Mouse (Mus musculus) gastrocnemius, postnatal 4 days (tissue): ENCODE data around the gene Slc35b1. TPM values are rescaled to one million over a fixed set of nuclear protein-coding genes. Genes with fewer than 3 reads are reported as not detected.
A peak's percentile ranks its signal among the peaks of the same experiment; 100 is the strongest.

Experiments used
- DNase-seq, 2 experiments: peaks; one replicate each; pipeline ENCODE4 v3.0.0; 2021 to 2022; ENCODE audit warnings: low spot score in 2 of 2, mixed read lengths in 2 of 2
- long read RNA-seq, 2 experiments: library from polyadenylated mRNA; stranded (forward); transcript quantifications; one replicate each; pipeline ENCODE4 v2.0.0; 2021
- total RNA-seq, 2 experiments: library from RNA; stranded (reverse); gene quantifications; 2 replicates each; pipeline ENCODE4 v1.2.3; 2021

Slc35b1 gene
- total RNA-seq, result 10 to 100 TPM; 47.4 to 49.3 TPM
- long read RNA-seq, experiment 1, transcript Slc35b1-202 (9 exons, 1,299 nt), result minor isoform, 15 of 54 reads
- long read RNA-seq, experiment 1, transcript Slc35b1-201 (9 exons, 1,523 nt), result major isoform, 29 of 54 reads
- long read RNA-seq, experiment 1, partial matches to known transcripts, result 2 of 54 reads
- long read RNA-seq, experiment 1, other reads (novel, unspliced or antisense), result 8 of 54 reads
- long read RNA-seq, experiment 2, transcript Slc35b1-202 (9 exons, 1,299 nt), result minor isoform, 14 of 61 reads
- long read RNA-seq, experiment 2, transcript Slc35b1-201 (9 exons, 1,523 nt), result major isoform, 38 of 61 reads
- long read RNA-seq, experiment 2, partial matches to known transcripts, result 4 of 61 reads
- long read RNA-seq, experiment 2, other reads (novel, unspliced or antisense), result 5 of 61 reads

DNA sequence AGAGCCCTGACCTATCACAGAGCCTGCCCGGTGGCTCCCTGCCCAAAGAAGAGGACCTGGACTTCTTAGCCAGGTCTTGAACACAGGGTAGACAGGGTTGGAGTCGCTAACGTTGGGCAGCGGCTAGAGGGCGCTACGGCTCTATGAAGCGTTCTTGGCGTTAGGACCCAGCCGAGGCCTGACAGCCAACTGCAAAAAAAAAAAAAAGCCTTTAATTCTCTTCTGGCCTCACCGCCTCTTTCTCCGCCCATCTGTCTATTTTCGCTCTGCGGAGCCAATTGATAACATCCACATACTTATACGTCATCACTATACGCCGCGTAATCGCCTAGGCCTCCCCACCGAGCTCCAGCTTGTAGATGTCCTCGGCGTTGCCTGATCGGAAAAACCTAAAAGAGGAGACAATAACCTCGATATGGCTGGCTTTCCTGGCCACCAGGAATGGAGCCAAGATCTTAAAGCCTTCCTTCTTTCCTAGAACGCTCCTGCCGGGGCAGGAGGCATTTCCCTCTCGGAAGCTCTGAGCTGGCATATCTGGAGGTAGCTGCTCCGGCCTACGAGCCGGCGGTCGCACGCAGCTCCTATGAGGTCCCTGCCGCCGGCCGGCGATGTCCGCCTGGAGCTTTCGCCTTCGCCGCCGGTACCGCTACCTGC is at the start of gene Slc35b1:
Gene Slc35b1 (plus strand): TSS at position 374 of the 654 bp plus-strand sequence.
- DNase-seq, result peak; percentile 78 to 87

DNA sequence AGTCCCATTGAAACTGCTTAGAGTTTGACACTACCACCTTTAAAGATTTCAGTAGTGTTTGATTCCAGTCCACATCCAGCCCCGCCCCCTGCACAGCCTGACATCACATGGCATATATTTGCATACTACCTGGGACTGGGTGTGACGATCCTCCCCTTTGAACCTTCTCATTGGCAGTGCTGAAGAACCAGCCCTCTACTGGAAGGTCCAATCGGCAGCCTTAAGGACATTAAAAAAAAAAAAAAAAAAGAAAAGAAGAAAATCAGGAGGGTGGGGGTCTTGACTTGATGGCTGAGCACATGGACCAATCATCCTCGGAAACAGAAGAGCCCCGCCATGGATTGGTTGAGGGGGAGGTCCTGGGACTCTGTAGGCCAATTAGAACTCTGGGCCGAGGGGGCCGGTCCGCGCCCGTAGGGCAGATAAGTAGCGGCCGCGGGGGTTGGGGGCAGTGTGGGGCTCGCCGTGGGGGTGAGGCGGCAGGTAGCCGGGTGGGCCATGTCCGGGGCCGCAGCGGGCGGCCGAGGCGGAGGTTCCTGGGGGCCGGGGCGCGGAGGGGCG is 47.8 kb upstream of the Slc35b1 start, which contains the start of gene Fam117a:
Gene Fam117a (plus strand): TSS at position 451 of the 561 bp plus-strand sequence.
- peak; percentile 74 to 86 for DNase-seq

DNA sequence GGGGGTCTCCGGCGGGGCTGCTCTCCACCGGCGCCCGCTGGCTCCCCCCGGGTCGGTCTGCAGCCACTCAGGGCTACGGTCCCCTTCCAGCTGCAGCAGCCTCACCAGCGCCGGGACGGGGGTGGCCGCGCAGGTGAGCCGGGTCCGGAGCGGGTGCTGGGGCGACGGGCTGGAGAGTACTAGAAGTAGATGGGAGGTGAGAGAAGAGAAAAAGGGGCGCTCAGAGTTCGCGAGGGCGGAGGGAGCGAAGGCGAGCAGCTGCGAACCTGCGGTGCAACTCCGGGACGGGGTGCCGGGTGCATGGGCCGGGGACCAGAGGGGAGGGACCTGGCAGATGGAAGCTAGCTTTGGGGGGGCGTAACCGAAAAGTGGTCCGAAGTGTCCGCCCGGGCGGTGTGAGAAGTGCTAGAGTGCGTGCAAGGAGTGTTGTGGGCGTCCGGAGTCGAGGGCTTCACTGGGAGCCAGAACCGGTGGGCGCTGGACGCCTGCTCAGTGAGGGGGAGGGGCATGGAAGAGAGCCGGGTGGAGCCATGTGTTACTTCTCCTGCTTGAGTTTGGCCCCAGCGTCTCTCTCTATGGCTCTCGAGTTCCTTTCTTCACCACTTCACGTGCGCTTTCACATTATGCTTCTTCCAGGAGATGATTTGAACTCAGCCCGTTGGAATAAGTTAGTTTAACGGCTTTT is 47.2 kb upstream of the Slc35b1 start:
- DNase-seq, result peak; percentile 42 to 72

DNA sequence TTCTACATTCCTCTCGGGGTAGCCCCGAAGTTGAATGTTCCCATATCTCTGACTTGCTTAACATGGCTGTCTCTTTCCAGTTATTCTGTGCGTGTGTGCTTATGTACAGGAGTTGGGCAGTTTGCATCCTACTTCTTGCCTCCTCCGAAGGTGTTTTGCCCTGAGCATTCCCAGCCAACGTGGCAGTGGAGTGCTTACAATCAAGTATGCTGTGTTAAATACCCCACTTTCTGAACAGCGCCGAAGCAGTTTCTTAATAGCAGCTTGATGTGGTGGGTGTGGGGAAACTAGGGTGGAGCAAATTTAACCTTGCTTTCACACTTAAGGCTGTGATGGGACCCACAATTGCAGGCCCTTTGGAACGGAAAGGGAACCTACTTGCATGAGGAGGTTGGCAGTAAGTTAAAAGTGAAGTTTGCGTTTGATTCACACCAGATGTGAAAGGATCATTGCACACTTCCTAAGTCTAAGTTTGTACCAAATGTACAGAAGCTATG is 46.6 kb upstream of the Slc35b1 start:
- no peak for DNase-seq

DNA sequence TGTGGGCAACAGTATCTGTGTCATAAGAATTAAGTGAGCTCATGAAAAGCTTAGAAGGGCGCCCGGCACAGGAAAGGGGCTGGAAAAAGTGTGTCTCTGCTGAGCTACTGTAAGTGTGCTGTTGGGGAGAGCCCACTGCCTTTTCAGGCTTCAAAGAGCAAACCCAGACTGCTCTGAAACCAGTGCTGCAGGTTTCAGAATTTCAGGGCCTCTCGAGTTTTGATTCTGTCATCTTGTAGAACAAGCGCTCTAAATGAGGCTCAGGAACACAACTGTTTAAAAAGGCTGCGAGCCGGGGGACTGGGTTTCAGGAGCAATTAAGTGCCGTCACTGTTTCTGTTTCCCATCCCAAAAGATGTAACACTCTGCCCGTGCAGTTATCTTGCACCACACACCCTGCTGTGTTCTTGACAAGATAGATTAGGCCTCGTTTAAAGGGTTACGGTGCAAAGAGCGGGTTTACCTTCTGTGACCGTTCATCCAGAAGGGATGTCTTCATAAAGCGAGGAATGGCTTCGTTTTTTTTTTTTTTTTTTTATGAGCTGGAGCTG is 44.9 kb upstream of the Slc35b1 start:
- no peak for DNase-seq

DNA sequence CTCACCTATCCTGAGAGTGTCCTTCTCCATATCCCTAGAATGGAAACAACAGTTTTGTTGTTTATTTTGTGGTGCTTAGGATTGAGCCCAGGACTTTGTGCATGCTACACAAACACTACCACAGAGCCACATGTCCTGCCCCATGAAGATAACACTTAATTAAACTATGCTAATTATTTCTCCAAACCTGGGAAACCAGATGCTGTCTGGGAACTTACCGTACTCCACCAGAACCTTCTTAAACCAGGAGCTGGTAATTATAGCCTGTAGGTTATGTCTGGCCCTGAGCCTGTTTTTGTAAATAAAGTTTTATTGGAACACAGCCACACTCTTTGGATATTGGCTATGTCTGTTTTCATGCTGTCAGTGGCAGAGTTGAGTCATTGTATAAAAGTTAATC is 44.2 kb upstream of the Slc35b1 start:
- DNase-seq, result no peak

DNA sequence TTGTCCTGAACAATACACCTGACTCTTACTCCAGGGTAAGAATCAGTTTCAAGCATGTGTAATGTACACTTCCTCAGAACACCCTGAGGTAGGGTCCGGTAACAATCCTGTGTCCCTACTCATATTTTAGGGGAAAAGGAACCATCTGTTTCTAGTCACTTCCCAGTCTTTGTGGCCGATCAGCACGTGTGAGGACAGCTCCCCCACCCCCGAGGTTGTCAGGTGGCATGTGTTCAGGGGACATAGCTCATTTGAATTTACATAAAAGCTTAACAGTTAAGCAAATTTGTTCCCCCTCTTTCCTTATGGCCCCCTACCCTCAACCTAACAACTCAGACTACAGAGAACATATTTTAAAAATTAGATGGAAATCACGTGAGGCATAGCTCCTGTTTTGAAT is 43.8 kb upstream of the Slc35b1 start:
- no peak for DNase-seq

DNA sequence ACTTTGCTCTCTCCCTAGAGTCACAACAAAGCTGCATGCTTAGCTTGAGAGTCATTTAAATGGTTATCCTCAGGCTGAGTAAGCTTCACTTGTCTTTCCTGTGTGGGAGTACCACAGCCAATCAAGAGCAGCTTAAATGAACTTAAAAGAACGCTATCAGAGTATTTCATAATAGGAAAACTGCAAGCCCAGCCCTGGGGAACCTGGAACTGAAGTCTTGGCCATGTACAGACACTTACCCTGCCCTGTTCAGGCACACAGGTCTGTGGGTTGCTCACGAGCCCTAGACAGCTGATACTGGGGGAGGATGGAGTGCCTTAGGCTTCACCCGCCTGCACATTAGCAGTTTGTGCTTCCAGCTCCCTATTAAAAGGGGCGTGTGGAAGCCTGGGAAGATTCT is 41.3 kb upstream of the Slc35b1 start:
- no peak for DNase-seq

DNA sequence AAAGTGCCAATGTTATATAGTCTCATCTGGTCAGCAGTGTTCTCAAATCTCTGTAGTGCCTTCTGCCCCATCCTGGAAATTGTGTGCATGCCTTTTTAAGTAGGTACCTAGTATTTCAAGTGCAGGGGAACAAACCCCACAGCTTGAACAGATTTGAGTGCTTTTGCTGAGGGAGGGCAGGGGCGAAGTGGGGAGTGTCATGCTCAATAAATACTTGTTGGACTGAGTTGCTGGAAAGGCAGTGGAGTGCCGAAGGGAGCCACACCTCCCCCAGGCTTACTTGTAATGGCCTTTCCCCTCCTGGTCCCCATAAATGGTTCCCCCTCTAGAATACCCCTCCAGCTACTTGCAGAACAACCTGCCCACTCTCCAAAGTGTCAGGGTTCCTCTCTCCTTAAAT is 40.3 kb upstream of the Slc35b1 start:
- DNase-seq, result no peak

DNA sequence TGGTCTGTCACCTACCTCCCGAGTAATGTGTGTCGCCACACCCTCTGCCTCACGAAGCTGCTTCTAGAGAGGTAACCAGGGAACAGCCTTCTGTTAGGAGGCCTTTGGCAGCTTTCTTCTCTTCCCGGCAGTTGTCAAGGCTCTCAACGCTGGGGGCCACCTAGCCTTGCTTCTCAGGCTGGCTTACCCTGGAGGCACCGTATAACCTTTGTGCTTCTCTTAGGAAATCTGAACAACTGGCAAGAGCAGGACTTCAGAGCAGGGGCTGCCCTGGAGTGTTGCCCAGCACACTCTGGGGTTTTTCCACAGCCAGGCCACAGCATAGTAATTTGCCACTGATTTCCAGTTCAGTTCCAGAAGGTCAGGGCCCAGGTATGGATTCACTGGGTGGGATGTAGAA is 34.2 kb upstream of the Slc35b1 start:
- no peak for DNase-seq

DNA sequence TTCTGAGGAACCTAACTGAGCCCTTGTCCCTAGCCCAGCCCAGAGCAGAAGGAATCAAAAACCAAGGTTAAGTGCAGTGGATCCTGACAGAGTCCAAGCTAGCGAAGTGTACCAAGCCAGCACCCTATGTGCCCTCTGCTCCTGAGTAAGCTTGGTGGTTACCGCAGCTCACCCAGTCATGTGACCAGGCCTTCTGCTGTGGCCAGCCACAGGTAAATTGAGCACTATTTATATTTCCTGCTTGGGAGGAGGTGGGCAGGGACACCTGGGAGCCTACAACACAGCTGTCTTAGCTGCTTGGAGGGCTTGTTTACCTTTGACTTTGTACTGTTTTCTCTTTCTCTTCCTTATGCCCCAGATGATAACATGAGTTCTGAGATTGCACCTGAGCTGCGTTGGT is 33.5 kb upstream of the Slc35b1 start:
- no peak for DNase-seq

DNA sequence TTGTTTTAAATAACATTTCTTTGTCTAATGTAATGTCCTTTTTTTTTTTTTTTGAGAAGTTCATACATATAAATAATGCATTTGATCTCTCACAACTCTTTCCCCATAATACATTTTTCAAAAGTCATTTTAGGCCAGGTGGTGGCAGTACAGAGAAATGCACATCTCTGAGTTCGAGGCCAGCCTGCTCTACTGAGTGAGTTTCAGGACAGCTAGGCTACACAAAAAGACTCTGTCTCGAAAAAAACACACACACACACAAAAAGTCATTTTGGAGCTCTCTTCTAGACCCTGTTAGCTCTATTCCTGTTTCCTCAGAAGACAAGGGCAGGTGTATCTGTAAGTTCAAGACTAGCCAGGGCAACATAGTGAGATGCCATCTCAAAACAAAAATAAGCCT is 31.8 kb upstream of the Slc35b1 start:
- DNase-seq, result no peak

DNA sequence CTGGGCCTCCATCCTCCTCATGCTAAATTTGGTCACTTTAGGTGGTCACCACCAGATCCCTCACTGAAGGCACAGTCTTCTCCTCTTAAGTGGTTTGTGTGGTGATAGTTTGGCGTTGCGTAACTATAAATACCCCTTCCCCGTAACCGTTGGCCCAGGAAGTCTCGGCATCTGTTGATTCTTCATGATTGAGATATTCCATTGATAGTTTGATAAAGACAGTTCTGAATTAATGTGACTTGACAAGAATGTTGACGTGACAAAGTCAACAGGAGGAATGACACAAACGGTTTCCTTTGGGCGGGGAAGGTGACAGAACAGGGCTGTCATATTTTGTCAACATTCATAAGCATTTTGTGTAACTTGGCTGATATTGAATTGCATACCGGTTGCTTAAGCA is 31.3 kb upstream of the Slc35b1 start:
- DNase-seq, result no peak

DNA sequence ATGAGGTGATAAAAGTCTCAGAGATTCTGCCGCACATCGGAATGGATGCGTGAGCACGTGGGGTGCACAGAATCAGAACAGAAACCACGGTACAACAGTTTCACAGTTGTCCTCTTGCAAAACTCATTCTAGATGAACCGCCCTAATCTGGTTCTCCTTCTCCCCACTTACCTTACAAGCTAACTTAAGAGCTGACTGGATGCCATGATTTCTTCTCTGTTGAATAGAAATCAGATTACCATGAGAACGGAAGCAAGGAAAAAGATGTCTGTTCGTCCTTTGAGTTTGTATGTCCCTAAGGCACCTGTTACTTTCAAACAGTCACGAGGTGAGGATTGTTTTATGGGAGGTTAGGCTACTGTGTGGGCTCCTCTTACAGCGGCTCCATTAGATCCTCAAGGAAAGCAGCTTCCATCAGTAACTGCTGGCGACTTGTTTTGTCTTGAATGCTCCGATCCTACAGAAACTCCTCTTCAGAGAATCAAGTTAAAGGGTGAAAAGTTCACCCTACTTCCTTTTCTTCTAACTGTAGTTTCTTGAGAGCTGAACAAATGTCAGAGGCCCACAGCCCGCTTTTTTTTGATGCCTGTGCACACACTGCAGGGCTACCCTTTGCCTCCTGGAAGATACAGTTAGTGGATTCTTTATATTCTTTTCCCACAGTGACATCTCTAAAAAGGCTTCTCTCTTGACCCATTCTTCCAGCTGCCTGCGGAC is 30.1 kb upstream of the Slc35b1 start:
- no peak for DNase-seq

DNA sequence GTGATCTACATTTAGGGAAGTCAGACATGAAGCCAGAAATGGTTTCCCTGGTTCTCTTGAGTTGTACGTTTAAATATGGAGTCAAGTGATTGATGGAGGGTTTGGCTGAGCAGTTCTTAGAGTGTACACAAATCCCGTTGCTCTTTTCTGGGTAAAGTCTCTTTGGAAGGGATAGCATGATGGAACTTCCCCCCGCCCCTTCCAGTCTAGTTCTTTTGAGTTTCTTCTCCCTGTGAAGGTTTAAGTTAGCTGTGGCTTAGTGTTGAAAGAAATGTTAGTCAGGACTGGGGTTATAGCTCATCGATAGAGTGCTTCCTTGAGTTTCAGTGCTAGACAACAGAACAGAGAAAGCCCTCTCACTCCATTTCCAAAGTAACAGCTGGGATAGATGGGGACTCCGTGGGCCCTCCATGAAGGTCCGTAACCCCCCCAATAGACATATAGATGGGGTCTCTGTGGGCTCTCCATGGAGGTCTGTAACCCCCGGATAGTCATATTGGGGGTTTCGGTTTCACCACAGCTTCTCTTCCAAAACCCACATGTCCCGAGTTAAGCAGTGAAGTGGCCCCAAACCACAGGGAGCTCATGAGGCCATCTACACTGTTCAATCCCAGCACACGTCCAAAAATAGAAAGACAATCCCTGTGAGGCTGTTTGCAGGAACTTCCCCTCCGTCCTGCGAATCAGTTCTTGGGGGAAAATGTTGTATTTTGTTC is 29.4 kb upstream of the Slc35b1 start:
- DNase-seq, result no peak

DNA sequence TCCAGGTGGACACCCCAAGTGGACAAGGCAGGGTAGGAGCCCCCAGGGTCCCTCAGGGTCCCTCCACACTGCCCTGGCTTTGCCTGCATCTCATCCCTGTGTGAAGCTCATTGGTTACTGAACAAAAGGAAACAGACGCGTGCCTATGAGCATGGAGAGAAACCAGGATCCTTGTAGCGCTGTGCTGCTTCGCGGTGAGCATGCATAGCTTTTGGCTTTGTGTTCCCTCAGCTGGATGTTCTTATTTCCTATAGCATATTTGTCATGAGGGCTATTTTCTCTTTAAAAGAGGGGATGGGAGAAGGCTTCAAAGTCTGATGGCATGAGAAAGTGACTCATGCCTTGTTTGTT is 28.9 kb upstream of the Slc35b1 start:
- DNase-seq, result no peak

DNA sequence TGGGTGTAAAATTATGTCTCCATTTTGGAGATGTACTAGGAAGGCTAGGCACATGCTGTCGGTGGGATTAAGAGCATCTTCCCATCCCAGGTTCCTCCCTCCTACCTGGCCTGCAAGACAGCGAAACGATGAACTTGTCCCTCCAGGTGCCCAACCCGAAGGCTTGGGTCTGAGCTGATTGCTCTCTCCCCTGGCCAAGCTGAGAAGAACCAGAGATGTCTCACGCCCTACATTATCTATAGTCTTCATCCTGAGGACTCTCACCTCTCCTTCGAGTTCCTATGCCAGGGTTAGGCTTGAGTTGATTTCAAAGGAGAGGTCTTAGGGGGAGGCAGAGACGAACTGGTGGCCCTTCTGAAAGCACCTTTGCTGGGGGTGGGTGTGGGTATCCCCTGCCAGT is 28.5 kb upstream of the Slc35b1 start:
- no peak for DNase-seq

DNA sequence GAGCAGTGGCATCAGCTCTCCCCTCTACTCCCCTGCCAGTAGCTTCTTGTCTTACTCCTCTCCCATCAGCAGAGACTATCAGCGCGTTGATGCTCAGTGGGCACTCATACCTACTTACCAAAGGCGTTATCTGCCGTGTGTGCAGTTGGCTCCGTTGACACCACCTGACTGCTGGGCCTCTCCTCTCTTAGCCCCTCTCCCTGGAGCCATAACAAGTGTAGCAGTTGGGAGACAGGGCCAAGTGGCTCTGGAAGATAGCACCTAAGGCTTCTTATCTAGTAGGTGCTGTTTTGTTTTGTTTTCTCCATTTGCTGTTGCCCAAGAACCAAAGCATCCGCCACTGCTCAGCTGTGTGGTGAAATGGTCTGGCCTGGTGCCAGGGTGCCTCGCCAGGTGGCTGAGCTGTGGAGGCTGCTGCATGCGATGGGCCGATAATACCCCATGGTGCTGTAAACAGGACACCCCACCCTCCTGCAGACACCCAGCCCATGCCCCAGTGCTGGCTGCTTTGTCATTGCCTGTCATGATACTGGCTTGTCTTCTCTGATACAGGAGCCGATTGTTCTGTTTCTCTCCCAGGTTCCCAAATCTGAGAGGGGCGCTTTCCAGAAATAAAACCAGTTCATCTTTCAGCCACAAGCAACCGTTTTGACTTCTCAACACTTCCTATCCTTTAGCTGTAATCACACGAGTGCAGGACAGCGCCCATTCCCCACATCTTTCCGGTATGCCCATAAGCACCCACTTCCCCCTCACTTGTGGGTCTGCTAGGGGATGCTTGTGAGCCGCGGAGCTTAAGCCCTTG is 27.8 kb upstream of the Slc35b1 start:
- peak in 1 of 2 experiments; percentile 63 for DNase-seq

DNA sequence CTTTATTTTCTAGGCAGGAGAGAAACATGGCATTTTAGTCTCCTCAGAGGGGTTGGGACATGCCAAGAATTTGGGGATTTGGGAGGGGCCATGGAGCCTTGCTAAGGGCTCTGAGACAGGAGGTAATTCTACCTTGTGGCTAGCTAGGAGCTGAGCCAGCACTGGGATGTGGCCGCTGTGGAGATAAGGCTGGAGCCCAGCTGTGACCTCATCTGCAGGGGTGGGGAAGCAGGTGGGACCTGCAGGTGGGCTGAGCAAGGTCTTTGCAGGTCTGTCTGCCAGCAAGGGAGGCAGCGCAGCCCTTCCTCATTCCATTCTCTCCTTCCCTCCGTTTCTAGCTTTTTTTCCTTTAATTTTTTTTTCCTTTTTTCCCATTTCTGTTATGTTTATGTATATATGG is 26.2 kb upstream of the Slc35b1 start:
- DNase-seq, result no peak
